Mouse (Mus musculus) small intestine, adult 2 months (tissue): ENCODE data around the gene Bckdha.

Experiments
- CTCF ChIP-seq: fragments of 200-500 bp; IDR thresholded peaks from 2 replicates; pipeline ENCODE4 v1.5.1; 2012; ENCODE audit warnings: low read depth, mild to moderate bottlenecking, control low read depth, inconsistent platforms, low read length, moderate library complexity, mixed read lengths; ENCODE audit not compliant: insufficient replicate concordance, insufficient read length; ENCODE audit errors: extremely low read depth
- POLR2A ChIP-seq: fragments of 200-500 bp; IDR thresholded peaks from 2 replicates; pipeline ENCODE4 v1.6.1; 2012; ENCODE audit warnings: low read depth, mild to moderate bottlenecking, control low read depth, inconsistent platforms, low read length, moderate library complexity

DNA sequence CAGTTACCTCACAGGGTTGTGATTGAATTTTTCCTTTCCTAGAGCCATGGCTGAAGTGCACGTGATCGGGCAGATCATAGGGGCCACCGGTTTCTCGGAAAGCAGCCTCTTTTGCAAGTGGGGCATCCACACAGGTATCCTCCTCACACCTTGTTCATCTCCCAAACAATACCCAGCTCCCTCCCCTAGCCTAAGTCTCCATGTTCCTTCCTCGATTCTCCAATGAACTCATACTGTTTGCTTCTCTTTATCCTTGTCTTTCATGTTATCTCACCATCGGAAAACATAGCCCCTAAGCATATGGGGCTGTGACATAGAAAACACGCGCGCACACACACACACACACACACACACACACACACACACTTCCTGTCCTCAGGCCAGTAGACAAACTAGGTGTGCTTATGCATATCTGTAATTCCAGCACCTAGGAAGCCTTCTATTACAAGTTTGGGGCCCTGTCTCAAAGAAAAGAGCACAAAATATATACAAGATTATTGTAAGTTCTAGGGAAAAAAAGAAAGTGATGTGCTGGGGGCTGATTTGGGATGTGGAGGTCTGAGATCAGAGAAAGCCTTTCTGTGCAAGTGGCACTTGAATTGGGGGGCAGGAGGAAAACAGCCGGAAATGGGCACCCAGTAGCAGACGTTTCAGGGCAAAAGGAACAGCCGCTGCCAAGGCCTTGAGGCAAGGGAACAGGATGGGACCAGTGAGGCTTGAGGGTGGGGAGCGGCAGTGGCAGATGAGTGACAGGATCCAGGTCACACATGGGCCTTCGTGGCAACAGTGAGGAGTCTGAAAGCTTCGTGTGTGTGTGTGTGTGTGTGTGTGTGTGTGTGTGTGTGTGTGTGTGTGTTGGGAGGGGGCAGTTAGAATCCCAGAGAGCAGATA lies 22.8 kb upstream of the Bckdha start:
- TF ChIP-seq POLR2A: no peak
- no peak for TF ChIP-seq CTCF
